Mouse (Mus musculus): ENCODE results near the gene Prkcz. TPM values are rescaled to one million over a fixed set of nuclear protein-coding genes. Genes with fewer than 3 reads are reported as not detected.
A peak's percentile ranks its signal among the peaks of the same experiment; 100 is the strongest.

Gene Prkcz
- total and polyA plus RNA-seq, 2 experiments from 2014 or later = 92.5 to 103 TPM

GRCm38 (mm10) chr4:155227986-155228385, 133.2 kb downstream of the Prkcz start:
- WGBS = 87% methylated on average over 4 of the region's 4 CpGs
- no peak for DNase-seq
- no peak overlapping the region for H3K4me2 ChIP-seq (ENCODE audit: low read depth)
- no peaks in the 10 kb centered on the region for H3K27me3 ChIP-seq (ENCODE audit: insufficient read depth, low read length)
- H3K4me3 ChIP-seq (ENCODE audit: low read depth, low read length) = no peak overlapping the region
- no peaks in the 10 kb centered on the region for H3K36me3 ChIP-seq (ENCODE audit: insufficient read depth)
- TF ChIP-seq CTCF (IDR thresholded peaks at IDR 0.05; ENCODE audit: low read depth) = no peak
- no peak overlapping the region for H3K27ac ChIP-seq (ENCODE audit: low read depth, low read length)
- no peak overlapping the region for H3K9ac ChIP-seq
- no peaks in the 10 kb centered on the region for H3K9me3 ChIP-seq (ENCODE audit: low read length)
- no peak for ATAC-seq
- no peaks in the 10 kb centered on the region for H3K4me1 ChIP-seq (ENCODE audit: insufficient read depth)

GRCm38 (mm10) chr4:155225918-155226317, 135.2 kb downstream of the Prkcz start:
- Histone ChIP-seq H3K27me3 (ENCODE audit: insufficient read depth, low read length) (no peaks in the 10 kb centered on the region), H3K9ac (no peak overlapping the region), H3K4me1 (ENCODE audit: insufficient read depth) (no peaks in the 10 kb centered on the region), H3K9me3 (ENCODE audit: low read length) (no peaks in the 10 kb centered on the region), H3K4me3 (ENCODE audit: low read depth, low read length) (no peak overlapping the region), H3K27ac (ENCODE audit: low read depth, low read length) (no peak overlapping the region), H3K36me3 (ENCODE audit: insufficient read depth) (no peaks in the 10 kb centered on the region), H3K4me2 (ENCODE audit: low read depth) (no peak overlapping the region)
- 80% methylated on average over 5 of the region's 5 CpGs for WGBS
- DNase-seq = no peak
- ATAC-seq = no peak
- TF ChIP-seq CTCF (IDR thresholded peaks at IDR 0.05; ENCODE audit: low read depth) = no peak

- ATAC-seq (no peak), DNase-seq (no peak)
- H3K4me3 ChIP-seq (ENCODE audit: low read depth, low read length) = peak overlapping the region; percentile 79
- H3K27ac ChIP-seq (ENCODE audit: low read depth, low read length) = peak overlapping the region; percentile 97
- no peaks in the 10 kb centered on the region for H3K9me3 ChIP-seq (ENCODE audit: low read length)
- no peaks in the 10 kb centered on the region for H3K27me3 ChIP-seq (ENCODE audit: insufficient read depth, low read length)
- peaks cover 12% of the 10 kb centered on the region for H3K4me1 ChIP-seq (ENCODE audit: insufficient read depth)
- H3K36me3 ChIP-seq (ENCODE audit: insufficient read depth) = no peaks in the 10 kb centered on the region
- no peak for TF ChIP-seq CTCF (IDR thresholded peaks at IDR 0.05; ENCODE audit: low read depth)
- peak overlapping the region; percentile 97 for H3K4me2 ChIP-seq (ENCODE audit: low read depth)
- peak overlapping the region; percentile 82 for H3K9ac ChIP-seq
- WGBS = 33% methylated on average over 20 of the region's 20 CpGs
Measured at GRCm38 (mm10) chr4:155223594-155224528, 137.3 kb downstream of the Prkcz start.

GRCm38 (mm10) chr4:155222841-155223593, 138.1 kb downstream of the Prkcz start:
- ATAC-seq (peak; percentile 99), DNase-seq (peak; percentile 99)
- Histone ChIP-seq H3K4me1 (ENCODE audit: insufficient read depth) (peaks cover 16% of the 10 kb centered on the region), H3K36me3 (ENCODE audit: insufficient read depth) (no peaks in the 10 kb centered on the region), H3K4me3 (ENCODE audit: low read depth, low read length) (peak overlapping the region; percentile 79), H3K4me2 (ENCODE audit: low read depth) (peak overlapping the region; percentile 97), H3K27me3 (ENCODE audit: insufficient read depth, low read length) (no peaks in the 10 kb centered on the region), H3K9ac (peak overlapping the region; percentile 82), H3K27ac (ENCODE audit: low read depth, low read length) (peak overlapping the region; percentile 97), H3K9me3 (ENCODE audit: low read length) (no peaks in the 10 kb centered on the region)
- peak; percentile 50 for TF ChIP-seq CTCF (IDR thresholded peaks at IDR 0.05; ENCODE audit: low read depth)
- under 1% methylated on average over 70 of the region's 116 CpGs for WGBS

GRCm38 (mm10) chr4:155222552-155222840, 138.7 kb downstream of the Prkcz start, which contains the start of gene Ski:
Gene Ski (minus strand): TSS chr4:155222592.
- H3K4me3 ChIP-seq (ENCODE audit: low read depth, low read length) = peak within 1 kb of the TSS; percentile 79
- TF ChIP-seq CTCF (IDR thresholded peaks at IDR 0.05; ENCODE audit: low read depth) = no peak
- peak within 1 kb of the TSS; percentile 82 for H3K9ac ChIP-seq
- peak within 1 kb of the TSS; percentile 97 for H3K4me2 ChIP-seq (ENCODE audit: low read depth)
- DNase-seq (no peak), ATAC-seq (no peak)
- no peaks in the 10 kb centered on the region for H3K27me3 ChIP-seq (ENCODE audit: insufficient read depth, low read length)
- peak within 1 kb of the TSS; percentile 97 for H3K27ac ChIP-seq (ENCODE audit: low read depth, low read length)
- no peaks in the 10 kb centered on the region for H3K9me3 ChIP-seq (ENCODE audit: low read length)
- H3K4me1 ChIP-seq (ENCODE audit: insufficient read depth) = peaks cover 21% of the 10 kb centered on the region
- WGBS = 0% methylated on average over 14 of the region's 63 CpGs
- H3K36me3 ChIP-seq (ENCODE audit: insufficient read depth) = no peaks in the 10 kb centered on the region

- H3K4me1 ChIP-seq (ENCODE audit: insufficient read depth) = peaks cover 22% of the 10 kb centered on the region
- H3K36me3 ChIP-seq (ENCODE audit: insufficient read depth) = no peaks in the 10 kb centered on the region
- WGBS = under 1% methylated on average over 86 of the region's 93 CpGs
- peak; percentile 85 for DNase-seq
- peak overlapping the region; percentile 97 for H3K4me2 ChIP-seq (ENCODE audit: low read depth)
- no peaks in the 10 kb centered on the region for H3K27me3 ChIP-seq (ENCODE audit: insufficient read depth, low read length)
- H3K9ac ChIP-seq = peak overlapping the region; percentile 82
- TF ChIP-seq CTCF (IDR thresholded peaks at IDR 0.05; ENCODE audit: low read depth) = peak; percentile 47
- H3K4me3 ChIP-seq (ENCODE audit: low read depth, low read length) = peak overlapping the region; percentile 79
- H3K9me3 ChIP-seq (ENCODE audit: low read length) = no peaks in the 10 kb centered on the region
- H3K27ac ChIP-seq (ENCODE audit: low read depth, low read length) = peak overlapping the region; percentile 97
- no peak for ATAC-seq
Measured at GRCm38 (mm10) chr4:155221599-155222551, 139.3 kb downstream of the Prkcz start.
